Mouse (Mus musculus) liver, embryonic 14.5 days (tissue): ENCODE data around the gene Mex3d.

Experiments
- CTCF ChIP-seq: IDR thresholded peaks from 2 replicates; pipeline ENCODE4 v1.5.1; 2016; ENCODE audit warnings: antibody characterized with exemption, low read depth, control low read depth
- EP300 ChIP-seq: IDR thresholded peaks from 2 replicates; pipeline ENCODE4 v1.6.1; 2016; ENCODE audit warnings: antibody characterized with exemption, low read depth

GRCm38 (mm10) chr10:80367954-80368353 lies 19.5 kb downstream of the Mex3d start:
- TF ChIP-seq CTCF (no peak), EP300 (no peak)
